Mouse (Mus musculus): ENCODE measurements around the gene Cfc1.
"Not testable (repeated sequence)": the region's sequence is repeated elsewhere in the genome, so short reads cannot be mapped to it uniquely, and the experiment has no call there.

The Cfc1 gene

GRCm38 (mm10) chr1:34535043-34535698, at the start of gene Cfc1:
Cfc1 (plus strand) TSS chr1:34535648.
- not testable (repeated sequence) for DNase-seq

GRCm38 (mm10) chr1:34487383-34487782, 48.1 kb upstream of the Cfc1 start:
- no peak for DNase-seq

GRCm38 (mm10) chr1:34489852-34490541, 45.5 kb upstream of the Cfc1 start:
- DNase-seq: no peak

- no peak for DNase-seq
Measured at GRCm38 (mm10) chr1:34491480-34491879, 44.0 kb upstream of the Cfc1 start.

GRCm38 (mm10) chr1:34502991-34503390, 32.5 kb upstream of the Cfc1 start:
- no peak for DNase-seq

GRCm38 (mm10) chr1:34505307-34505706, 30.1 kb upstream of the Cfc1 start:
- no peak for DNase-seq

- DNase-seq: no peak
Measured at GRCm38 (mm10) chr1:34505970-34506551, 29.4 kb upstream of the Cfc1 start.

- DNase-seq: no peak
Measured at GRCm38 (mm10) chr1:34507986-34508385, 27.5 kb upstream of the Cfc1 start.

- peak; percentile 61 to 65 for DNase-seq
Measured at GRCm38 (mm10) chr1:34510575-34510981, 24.9 kb upstream of the Cfc1 start.

GRCm38 (mm10) chr1:34511027-34511426, 24.4 kb upstream of the Cfc1 start:
- peak; percentile 86 for DNase-seq

- no peak for DNase-seq
Measured at GRCm38 (mm10) chr1:34513068-34513467, 22.4 kb upstream of the Cfc1 start.

- DNase-seq: no peak
Measured at GRCm38 (mm10) chr1:34516595-34516994, 18.9 kb upstream of the Cfc1 start.

- DNase-seq: not testable (repeated sequence)
Measured at GRCm38 (mm10) chr1:34517297-34517696, 18.2 kb upstream of the Cfc1 start.

- not testable (repeated sequence) for DNase-seq
Measured at GRCm38 (mm10) chr1:34517797-34518196, 17.7 kb upstream of the Cfc1 start.

- DNase-seq: peak; percentile 25 to 33
Measured at GRCm38 (mm10) chr1:34518259-34518658, 17.2 kb upstream of the Cfc1 start.

- no peak for DNase-seq
Measured at GRCm38 (mm10) chr1:34522205-34522849, 13.1 kb upstream of the Cfc1 start.

- no peak for DNase-seq
Measured at GRCm38 (mm10) chr1:34522850-34523244, 12.6 kb upstream of the Cfc1 start.

- DNase-seq: no peak
Measured at GRCm38 (mm10) chr1:34523647-34524046, 11.8 kb upstream of the Cfc1 start.

- DNase-seq: not testable (repeated sequence)
Measured at GRCm38 (mm10) chr1:34534574-34534973, 874 bp upstream of the Cfc1 start.

- DNase-seq: no peak
Measured at GRCm38 (mm10) chr1:34536291-34536766, 881 bp downstream of the Cfc1 start.

GRCm38 (mm10) chr1:34536767-34537485, 1.5 kb downstream of the Cfc1 start:
- DNase-seq: peak; percentile 2 to 8

GRCm38 (mm10) chr1:34547074-34547473, 11.6 kb downstream of the Cfc1 start:
- DNase-seq: no peak

GRCm38 (mm10) chr1:34553690-34554089, 18.2 kb downstream of the Cfc1 start:
- DNase-seq: no peak

Measured in B cell, adult 2 months (primary cell).